Mouse (Mus musculus) gastrocnemius, postnatal 4 days (tissue): ENCODE data around the gene Mrpl48. TPM values are rescaled to one million over a fixed set of nuclear protein-coding genes. Genes with fewer than 3 reads are reported as not detected.

ENCODE experiments used
- DNase-seq, 2 experiments: peaks; one replicate each; pipeline ENCODE4 v3.0.0; 2021 to 2022; ENCODE audit warnings: low spot score in 2 of 2, mixed read lengths in 2 of 2
- long read RNA-seq, 2 experiments: library from polyadenylated mRNA; stranded (forward); transcript quantifications; one replicate each; pipeline ENCODE4 v2.0.0; 2021
- total RNA-seq, 2 experiments: library from RNA; stranded (reverse); gene quantifications; 2 replicates each; pipeline ENCODE4 v1.2.3; 2021

Gene Mrpl48
- total RNA-seq = 10 to 100 TPM; 60.1 to 67.2 TPM
- long read RNA-seq, experiment 1, full-length matches to known transcripts = 66 of 82 reads
- long read RNA-seq, experiment 1, partial matches to known transcripts = 0 of 82 reads
- long read RNA-seq, experiment 1, other reads (novel, unspliced or antisense) = 16 of 82 reads
- long read RNA-seq, experiment 2, full-length matches to known transcripts = 46 of 67 reads
- long read RNA-seq, experiment 2, partial matches to known transcripts = 3 of 67 reads
- long read RNA-seq, experiment 2, other reads (novel, unspliced or antisense) = 18 of 67 reads

DNA sequence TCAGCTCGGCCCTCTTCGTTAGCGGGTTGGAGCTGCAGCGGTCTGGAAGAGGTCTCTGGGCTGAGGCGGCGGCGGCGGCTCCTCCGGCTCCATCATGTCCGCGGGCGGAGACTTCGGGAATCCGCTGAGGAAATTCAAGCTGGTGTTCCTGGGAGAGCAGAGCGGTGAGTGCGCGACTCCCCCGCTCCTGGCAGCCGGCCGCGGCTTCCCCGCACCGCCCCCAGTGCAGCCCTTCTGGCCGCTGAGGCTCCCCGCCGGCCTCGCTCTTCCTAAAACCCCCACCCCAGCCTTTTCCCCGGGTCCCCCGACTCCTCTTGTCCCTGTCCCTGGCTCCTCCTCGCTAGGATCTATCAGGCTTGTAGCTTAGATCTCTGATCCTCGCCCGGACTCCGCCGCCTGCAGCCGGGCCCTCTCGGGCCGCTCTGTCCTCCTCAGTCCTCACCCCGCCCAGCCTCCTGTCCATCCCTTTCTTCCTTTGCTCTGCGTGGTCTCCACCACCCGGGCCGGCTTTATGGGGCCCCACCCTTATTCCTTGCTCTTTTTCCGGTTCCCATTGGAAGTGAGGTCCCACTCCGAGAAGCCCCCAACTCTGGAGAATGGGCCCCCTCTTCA, at the start of gene Mrpl48:
Gene Mrpl48, minus strand, starts transcription at position 172 of the 612 bp plus-strand sequence.
- peak; percentile 63 to 71 for DNase-seq

DNA sequence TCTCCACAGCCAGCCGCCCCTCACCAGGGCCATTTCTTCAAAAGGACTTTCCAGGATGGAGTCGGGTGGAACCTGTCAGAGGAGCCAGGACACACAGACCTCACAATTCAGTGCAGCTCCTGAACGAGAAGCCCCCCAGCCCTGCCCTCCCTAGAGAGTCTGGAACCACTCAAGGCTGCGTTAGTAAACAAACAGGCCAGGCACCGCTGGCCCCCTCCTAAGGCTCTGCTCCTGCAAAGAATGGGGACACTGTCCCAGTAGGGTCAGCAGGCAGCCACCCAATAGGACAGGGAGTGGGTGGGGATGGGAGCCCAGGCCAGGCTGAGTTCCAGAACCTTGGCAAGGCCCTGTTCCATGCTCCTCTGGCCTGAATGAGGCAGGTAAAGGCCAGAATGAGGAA, 48.6 kb upstream of the Mrpl48 start:
- no peak for DNase-seq

DNA sequence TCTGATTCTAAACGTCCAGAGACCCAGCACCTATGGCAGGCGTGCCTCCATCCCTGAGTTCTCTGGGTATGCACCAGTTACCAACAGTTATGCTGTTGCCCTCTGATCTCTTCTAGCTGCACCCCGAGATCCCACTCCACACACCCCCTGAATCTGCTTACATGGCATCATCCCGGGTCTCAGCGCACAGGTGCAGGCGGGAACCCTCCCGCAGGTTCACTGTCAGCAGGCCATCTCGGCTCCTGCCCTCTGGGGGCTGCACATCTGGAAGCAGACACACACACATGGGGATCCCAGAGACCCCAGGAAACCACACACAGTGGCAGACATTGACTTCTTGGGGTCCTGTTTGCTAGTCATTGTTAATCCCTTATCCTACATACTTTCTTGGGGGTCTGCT, 46.3 kb upstream of the Mrpl48 start:
- DNase-seq = peak in 1 of 2 experiments; percentile 7

DNA sequence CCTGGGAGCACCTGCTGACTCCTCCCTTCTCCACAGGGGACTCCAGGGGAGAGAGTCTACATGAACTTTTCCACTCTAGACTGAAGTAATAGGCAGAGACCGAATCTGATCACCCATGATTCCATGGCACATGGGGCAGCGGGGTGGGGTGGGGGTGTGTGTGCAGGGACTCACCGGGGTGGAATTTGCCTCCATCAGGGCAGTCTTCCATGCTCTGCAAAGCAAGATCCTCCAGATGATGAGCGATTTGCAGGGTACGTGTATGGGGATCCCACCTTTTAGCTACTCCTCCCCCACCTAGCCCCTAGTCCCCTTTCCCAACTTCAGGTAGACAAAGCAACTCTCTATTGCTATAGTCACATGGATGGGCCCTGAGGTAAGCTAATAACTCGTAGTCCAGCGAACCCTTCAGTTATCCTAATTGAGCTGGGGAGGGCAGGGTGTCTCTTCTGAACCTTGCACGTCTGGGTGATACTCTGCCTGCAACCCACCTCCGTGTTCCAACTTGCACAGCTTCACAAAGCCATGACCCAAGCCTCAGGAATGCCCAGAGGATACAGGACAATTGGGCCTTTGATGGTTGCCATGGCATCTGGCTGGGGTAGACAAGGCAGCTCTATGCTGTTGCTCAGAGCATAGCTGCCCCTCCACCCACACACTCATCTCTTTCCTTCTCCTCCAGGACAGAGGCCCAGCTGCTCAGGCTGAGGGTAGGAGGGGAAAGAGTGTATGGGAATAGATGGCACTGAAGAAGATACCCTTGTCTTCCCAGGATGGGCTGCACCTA, 45.6 kb upstream of the Mrpl48 start:
- DNase-seq = no peak

DNA sequence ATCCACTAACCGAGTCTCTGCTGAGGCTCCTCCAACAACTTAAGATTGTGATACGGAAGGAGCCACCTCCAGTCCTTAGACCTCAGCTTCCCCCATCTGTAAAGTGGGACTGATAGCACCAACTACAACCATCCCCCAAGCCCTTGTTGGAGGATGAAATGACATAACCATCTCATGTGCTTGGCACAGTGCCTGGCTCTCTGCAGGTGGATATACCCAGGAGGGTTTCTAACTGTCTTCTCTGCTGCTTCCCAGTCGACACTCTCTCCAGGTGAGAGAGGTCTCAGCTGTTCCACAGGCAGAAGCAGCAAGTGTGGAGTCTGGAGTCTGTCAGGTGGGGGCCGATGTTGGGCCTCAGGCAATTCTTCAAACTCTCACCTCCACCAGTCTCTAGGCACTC, 42.9 kb upstream of the Mrpl48 start:
- no peak for DNase-seq

DNA sequence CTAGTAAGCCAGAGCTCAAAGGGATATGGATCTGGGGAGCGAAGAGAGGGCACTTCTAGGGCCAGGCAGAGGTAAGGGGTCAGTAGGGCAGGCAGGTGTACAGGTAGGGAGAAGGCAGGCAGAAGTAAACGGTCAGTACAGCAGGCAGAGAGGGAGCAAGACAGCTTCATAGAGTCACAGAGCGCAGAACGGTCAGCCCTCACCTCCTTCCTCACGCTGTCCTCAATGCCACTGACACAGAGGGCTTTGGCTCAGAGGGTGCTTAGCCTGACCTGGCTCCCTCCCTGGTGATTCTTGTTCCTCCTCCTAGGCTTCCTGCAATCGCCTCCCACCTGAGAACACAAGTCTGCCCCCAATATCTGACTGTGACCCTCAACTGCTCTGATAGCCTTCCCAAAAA, 42.3 kb upstream of the Mrpl48 start:
- no peak for DNase-seq

DNA sequence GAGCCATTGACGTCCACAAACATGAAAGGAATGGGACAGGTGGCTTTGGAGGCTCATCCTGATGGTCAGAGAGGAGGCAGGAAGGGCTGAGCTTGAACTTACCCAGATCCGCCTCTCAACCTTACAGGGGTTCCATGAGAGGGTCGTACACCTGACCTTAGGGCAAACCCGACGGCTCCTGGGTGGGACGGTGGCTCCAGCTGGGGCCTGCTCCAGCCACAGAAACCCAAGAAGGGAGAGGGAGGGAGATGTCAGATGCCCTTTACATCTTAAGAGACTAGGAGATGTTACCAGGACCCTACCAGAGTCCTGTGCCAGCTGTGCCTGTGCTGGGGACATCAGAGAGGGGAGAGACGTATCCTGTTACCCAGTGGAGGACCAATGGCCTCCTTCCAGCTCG, 41.7 kb upstream of the Mrpl48 start:
- DNase-seq = no peak

DNA sequence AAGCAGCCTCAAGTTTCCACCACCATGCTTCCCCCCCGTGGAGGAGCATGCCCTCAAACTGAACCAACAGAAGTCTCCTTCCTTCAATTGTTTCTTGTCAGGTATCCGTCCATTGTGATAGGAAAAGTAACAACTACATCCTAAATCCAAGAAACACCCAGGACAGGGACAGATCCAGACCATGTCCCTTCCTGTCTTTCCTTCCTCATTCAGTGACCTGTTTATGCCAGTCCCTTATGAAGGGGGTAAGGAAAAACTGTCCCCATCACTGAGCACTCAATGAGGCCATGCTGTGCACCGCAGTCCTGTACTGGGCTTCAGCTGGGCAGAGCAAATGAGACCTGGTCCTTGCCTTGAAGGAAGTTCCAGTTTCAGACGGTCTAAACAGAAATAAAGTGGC, 41.0 kb upstream of the Mrpl48 start:
- no peak for DNase-seq

DNA sequence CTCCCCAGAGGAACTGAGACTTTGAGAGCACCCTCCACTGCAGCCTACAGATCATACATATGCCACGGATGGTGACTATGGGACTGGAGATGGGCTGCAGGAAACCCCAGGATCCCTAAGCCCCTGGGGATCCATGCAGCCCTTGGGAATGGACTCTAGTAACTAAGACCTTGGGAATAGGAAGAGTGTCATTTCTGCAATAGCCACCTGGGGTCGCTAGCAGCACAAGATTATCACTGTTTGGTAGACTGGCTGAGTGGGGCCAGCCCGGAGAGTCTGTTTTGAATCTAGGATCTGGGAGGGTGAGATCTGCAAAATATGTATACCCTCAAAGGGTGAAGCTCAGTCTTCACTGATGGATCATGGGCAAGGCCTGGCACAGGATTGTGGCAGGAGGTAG, 37.0 kb upstream of the Mrpl48 start:
- DNase-seq = peak in 1 of 2 experiments; percentile 68

DNA sequence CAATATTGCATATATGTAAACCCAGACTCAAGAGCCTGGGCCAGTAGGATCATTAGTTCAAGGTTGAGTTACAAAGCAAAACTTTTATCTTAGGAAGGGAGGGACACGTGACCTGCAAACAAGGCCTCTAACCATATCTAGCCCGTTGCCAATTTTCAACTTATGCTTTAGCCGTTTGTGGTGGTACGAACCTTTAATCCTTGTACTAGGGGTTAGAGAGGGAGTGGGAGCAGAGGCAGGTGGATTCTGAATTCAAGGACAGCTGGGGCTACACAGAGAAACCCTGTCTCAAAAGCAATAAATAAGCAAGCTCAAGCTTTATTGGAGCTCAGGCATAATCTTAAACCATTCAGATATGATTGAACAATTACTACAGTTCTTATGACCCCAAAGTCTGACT, 34.3 kb upstream of the Mrpl48 start:
- DNase-seq = no peak

DNA sequence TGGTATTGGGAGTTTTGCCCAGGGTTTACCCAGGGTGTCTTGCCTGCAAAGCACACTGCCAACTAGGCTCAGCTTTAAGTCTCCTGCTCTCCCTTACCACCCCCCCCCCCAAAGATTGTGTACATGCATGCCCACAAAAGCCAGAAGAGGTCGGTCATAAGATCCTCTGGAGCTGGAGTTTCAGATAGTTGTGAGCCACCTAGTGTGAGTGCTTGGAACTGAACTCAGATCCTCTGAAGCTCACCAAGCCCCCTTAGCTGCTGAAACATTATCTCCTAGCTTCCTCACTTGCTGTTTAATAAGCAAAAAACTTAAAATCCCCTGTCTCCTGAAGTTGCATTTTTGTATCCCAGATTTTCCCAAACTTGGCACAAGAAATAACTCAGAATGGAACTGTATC, 29.6 kb upstream of the Mrpl48 start:
- DNase-seq = peak in 1 of 2 experiments; percentile 17

DNA sequence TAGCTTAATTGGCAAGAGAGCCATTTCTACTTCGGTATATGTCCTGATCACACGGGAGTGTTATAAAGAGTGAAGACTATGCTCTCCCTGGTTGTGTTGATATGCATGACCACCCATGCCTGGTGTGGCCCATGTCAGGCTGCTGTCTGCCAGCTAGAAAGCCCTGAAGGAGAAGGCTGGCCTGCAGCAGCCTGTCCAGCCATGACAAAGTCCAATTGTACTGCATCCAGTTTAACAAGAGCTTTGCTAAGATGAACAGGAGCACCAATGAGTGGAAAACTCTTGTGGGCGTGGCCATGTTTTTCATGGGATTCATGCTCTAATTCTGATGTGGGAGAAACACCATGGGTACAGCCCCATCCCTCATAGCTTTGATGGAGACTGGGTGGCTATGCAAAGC, 16.4 kb upstream of the Mrpl48 start:
- no peak for DNase-seq

DNA sequence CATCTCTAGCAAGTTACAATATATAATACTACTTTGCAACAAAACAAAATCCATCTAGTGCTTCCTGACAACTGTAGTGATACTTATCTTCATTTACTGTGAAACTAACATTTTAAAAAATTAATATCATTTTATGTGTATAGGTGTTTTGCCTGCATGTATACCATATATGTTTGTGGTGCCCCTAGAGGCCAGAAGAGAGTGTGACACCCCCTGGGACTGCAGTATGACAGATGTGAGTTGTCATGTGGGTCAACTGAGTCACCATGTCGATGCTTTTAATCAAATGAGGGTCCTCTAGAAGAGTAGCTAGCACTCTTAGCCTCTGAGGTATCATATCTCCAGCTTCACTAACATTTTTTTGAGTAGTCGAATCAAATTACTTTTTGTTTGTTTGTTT, 14.2 kb upstream of the Mrpl48 start:
- DNase-seq = no peak

DNA sequence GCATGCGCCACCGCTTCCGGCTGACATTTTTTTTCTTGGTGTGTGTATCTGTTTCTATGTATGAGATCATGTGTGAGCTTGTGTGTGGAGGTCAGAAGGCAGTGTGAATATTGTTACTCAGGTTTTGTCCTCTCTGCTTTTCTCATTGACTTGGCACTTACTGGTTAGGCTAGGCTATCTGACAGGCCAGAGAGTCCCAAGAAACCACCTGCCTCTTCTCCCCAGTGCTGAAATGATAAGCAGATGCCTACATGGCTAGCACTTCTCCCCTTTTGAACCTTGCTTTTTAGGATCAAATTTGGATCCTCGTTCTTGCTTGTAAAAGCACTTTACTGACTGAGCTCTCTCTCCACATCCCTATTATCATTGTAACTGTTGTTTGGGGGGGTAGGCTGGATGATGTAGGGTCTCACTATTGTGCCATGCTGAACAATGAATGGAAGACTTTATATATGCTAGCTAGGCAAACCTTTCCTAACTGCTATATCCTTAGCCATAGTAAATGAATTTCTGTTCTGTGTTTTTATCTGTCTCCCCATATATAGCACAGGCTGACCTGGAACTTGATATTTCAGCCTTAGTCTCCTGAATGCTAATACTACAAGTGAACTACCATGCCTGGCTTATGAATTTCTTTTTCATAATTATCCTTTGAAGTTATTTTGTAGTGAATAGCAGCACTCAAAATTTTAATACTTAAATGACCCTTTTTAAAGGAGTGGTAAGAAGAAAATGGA, 8.2 kb upstream of the Mrpl48 start:
- no peak for DNase-seq

DNA sequence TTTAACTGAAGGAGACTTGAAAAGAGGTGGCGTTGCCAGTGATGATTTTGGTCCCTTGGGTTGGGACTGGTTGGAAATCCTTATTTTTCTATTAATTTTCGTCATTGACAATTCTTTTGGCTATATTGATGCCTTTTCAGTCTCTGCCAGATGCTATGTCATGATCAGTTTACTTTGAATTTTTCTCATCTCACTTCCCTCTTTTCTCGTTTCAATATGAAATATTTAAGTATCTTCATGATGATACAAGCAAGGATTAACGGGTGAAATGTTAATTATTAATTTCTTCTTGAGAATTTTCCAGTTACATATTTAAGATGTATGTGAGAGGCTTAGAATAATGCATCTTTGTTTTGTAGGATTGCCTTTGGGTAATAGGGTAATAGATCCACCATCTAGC, 809 bp upstream of the Mrpl48 start:
- no peak for DNase-seq

DNA sequence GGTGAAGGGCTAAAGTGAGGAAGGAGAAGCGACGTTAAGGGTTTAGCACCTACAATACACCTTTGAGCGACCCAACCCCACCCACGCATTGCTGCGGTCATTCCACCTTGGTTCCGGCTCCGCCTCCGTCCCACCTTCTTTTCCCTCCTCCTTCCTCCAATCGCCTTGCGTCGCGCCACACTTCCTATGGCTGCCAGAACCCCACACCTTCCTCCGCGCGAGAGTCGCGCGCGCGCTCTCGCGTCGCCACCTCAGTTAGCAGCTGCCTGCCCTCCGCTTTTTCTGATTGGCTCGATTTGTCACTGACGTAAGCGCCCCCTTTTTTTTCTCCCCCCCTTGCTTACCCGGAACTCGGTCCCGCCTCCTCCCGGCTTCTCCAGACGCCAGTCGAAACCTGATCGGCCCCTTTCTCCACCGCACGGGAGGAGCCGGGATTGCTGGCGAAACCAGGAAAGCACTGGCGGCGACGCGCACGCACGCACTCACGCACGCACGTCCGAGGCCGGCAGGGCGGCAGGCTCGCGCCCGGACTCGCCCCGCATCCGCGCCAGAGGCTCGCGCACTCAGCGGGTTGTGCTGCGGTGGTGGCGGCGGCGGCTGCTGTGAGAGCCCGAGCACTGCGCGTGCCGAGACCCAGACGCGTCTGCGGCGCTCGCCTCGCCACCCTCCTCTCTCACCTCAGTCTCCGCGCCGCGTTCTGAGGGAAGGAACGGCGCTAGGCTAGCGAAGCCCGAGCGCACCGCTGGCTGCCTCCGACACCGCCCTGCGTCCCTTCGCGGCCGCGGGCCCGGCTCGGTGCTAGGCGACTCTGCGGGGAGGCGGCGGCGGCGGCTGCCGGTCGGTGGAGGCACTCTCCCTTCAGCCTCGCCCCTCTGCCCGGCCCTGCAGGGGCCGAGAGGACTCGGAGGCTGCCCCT, 629 bp downstream of the Mrpl48 start, which contains the start of gene Rab6a:
Gene Rab6a, plus strand, starts transcription at position 197 of the 916 bp plus-strand sequence.
- peak; percentile 92 to 98 for DNase-seq

DNA sequence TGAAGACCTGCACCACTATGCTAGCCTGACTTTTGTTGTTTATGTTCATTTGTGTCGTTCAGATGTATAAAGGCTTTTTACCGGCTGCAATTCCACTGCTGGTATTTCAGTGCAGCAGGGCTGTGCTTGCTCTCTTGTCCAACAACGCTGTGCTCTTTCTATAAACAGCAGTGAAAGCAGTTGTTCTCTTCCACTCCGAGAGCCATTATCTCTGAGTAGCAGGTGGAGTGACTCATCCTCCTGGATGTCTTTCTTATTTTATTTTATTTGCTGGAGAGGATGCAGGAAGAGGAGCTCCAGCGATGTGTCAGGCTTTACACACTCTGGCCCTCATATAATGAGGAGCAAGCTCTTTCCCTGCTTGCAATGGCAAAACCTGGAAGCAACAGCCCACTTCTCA, 7.9 kb downstream of the Mrpl48 start:
- no peak for DNase-seq

DNA sequence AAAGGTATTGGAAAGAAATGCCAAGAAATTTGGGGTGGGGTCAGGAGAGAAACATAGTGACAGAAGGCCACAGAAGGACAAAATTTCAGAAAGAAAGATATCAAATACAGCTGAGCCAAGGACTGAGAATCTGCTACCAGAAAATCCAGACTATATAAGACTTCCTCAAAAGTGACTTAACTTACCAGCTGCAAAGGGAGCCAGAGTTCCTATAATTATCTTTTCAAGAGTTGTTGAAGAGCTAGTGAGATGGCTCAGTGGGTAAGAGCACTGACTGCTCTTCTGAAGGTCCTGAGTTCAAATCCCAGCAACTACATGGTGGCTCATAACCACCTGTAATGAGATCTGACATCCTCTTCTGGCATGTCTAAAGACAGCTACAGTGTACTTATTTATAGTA, 14.8 kb downstream of the Mrpl48 start:
- DNase-seq = no peak

DNA sequence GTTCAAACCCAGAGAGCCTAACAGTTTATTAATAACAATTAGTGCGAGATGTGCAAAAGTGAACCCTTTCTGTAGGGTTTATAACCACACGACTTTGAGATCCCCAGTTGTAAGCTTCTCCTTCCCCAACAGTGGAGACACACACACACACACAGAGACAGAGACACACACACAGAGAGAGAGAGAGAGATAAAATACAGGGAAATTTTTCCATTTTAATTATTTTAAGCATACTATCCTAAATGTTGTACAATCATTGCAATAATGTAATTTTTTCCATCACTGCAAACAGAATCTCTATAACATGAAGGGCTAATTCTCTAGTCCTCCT, 16.6 kb downstream of the Mrpl48 start:
- no peak for DNase-seq

DNA sequence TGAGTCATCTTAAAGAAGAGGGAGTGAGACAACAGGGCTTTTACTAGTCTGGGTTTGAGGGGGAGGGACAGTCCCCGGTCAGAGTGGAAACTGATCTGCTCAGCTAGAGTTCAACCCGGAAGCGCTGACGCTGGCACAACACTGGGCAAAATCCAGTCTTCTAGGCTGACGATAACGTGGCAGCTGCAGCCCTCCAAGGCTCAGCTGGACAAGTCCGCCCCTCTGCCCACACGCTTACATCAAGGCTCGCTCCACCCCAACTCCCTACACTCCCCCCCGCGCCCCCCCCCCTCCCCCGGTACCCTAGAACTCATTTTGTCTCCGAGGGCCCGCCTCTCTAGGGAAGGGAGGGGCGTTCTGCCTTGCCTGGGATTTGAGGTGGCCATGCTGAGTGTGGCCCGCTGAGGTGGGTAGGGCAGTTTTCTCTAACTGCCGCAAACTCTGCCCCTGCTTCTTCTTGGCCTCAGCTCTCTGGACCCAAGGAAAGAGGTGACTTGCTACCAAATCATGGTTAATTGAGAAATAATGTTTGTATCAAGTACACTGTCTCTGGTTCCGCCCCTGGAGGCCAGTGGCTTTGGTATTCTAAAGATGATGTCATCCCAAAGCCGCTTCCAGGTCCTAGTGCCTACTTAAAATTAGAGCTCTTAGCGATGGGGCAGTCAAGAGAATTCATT, 17.1 kb downstream of the Mrpl48 start:
- DNase-seq = peak; percentile 42 to 79
